Mouse (Mus musculus) thymus, adult 2 months (tissue): ENCODE measurements around the gene Rad23b.

Experiments
- CTCF ChIP-seq: fragments of 200-500 bp; IDR thresholded peaks from 2 replicates; pipeline ENCODE4 v1.5.1; 2012; ENCODE audit warnings: mild to moderate bottlenecking, control low read depth, low read length, moderate library complexity, borderline replicate concordance; ENCODE audit not compliant: control insufficient read depth, poor library complexity, insufficient read depth; ENCODE audit errors: extremely low read depth
- POLR2A ChIP-seq: fragments of 200-500 bp; IDR thresholded peaks from 2 replicates; pipeline ENCODE4 v1.6.1; 2012; ENCODE audit warnings: mild to moderate bottlenecking, low read length, control low read depth, moderate library complexity; ENCODE audit not compliant: control insufficient read depth, poor library complexity, insufficient read depth; ENCODE audit errors: extremely low read depth

- TF ChIP-seq CTCF (no peak), POLR2A (no peak)
Observed at GRCm38 (mm10) chr4:55341797-55342196, 8.0 kb upstream of the Rad23b start.
